Mouse (Mus musculus) embryonic facial prominence, embryonic 15.5 days (tissue): ENCODE data around the gene Stra8. TPM values are rescaled to one million over a fixed set of nuclear protein-coding genes. Genes with fewer than 3 reads are reported as not detected.

ENCODE experiments used
- ATAC-seq: fragments of 200-750 bp; cut with Nextera tagmentation; 2 replicates; pipeline ENCODE4 v1.8.0; 2017; ENCODE audit warnings: low read depth, moderate TSS enrichment; ENCODE audit not compliant: insufficient number of reproducible peaks, low FRiP score, low TSS enrichment
- H3K27ac ChIP-seq: fragments of 300-500 bp; sonication (generic); replicated peaks from 2 replicates; pipeline ENCODE4 v1.5.1; 2015; ENCODE audit warnings: mild to moderate bottlenecking, inconsistent platforms
- H3K27me3 ChIP-seq: fragments of 300-500 bp; sonication (generic); 2 replicates; pipeline ENCODE4 v1.6.1; 2015; ENCODE audit warnings: inconsistent platforms
- H3K36me3 ChIP-seq: fragments of 300-500 bp; sonication (generic); 2 replicates; pipeline ENCODE4 v1.6.1; 2015; ENCODE audit warnings: mild to moderate bottlenecking, inconsistent platforms
- H3K4me1 ChIP-seq: fragments of 300-500 bp; sonication (generic); 2 replicates; pipeline ENCODE4 v1.6.1; 2015; ENCODE audit warnings: inconsistent platforms
- H3K4me2 ChIP-seq: fragments of 300-500 bp; sonication (generic); replicated peaks from 2 replicates; pipeline ENCODE4 v1.6.1; 2015; ENCODE audit warnings: mild to moderate bottlenecking, inconsistent platforms
- H3K4me3 ChIP-seq: fragments of 300-500 bp; sonication (generic); replicated peaks from 2 replicates; pipeline ENCODE4 v1.5.1; 2015; ENCODE audit warnings: mild to moderate bottlenecking, inconsistent platforms
- H3K9ac ChIP-seq: fragments of 300-500 bp; sonication (generic); 2 replicates; pipeline ENCODE4 v1.6.1; 2015; ENCODE audit warnings: inconsistent platforms
- H3K9me3 ChIP-seq: fragments of 300-500 bp; sonication (generic); replicated peaks from 2 replicates; pipeline ENCODE4 v1.6.1; 2016; ENCODE audit warnings: inconsistent platforms
- WGBS: fragments of 180-500 bp; shearing (Covaris S2); methylation state at CpG from one replicate; pipeline ENCODE4 v1.1.7; 2015; 5-methylcytosine and 5-hydroxymethylcytosine counted together
- polyA plus RNA-seq: library from polyadenylated mRNA; unstranded; fragments of >200 nt; fragmentation: Nextera tagmentation; extraction: Ambion mirVana; gene quantifications from 2 replicates; pipeline ENCODE4 v1.2.1, GENCODE M21; 2015

The Stra8 gene
- polyA plus RNA-seq, 1 experiment from 2014 or later: not detected

GRCm38 (mm10) chr6:34903851-34904250 is 16.1 kb upstream of the Stra8 start:
- H3K4me2 ChIP-seq: no peak overlapping the region

GRCm38 (mm10) chr6:34904361-34904760 is 15.6 kb upstream of the Stra8 start:
- Histone ChIP-seq H3K4me3 (no peak overlapping the region), H3K4me2 (no peak overlapping the region), H3K27me3 (no peaks in the 10 kb centered on the region), H3K9me3 (no peaks in the 10 kb centered on the region), H3K27ac (no peak overlapping the region), H3K4me1 (peaks cover 2% of the 10 kb centered on the region; the same call in 1 of the 2 replicates), H3K36me3 (peaks cover 75% of the 10 kb centered on the region), H3K9ac (no peak overlapping the region)
- no peak for ATAC-seq
- 82% methylated on average over 6 of the region's 6 CpGs for WGBS

More at GRCm38 (mm10) chr6:34903851-34904250, 16.1 kb upstream of the Stra8 start:
- Histone ChIP-seq H3K27me3 (no peaks in the 10 kb centered on the region), H3K27ac (no peak overlapping the region), H3K4me3 (no peak overlapping the region), H3K36me3 (peaks cover 79% of the 10 kb centered on the region), H3K9ac (no peak overlapping the region), H3K4me1 (no peaks in the 10 kb centered on the region), H3K9me3 (no peaks in the 10 kb centered on the region)
- ATAC-seq: no peak
- WGBS: 84% methylated on average over 10 of the region's 10 CpGs

DNA sequence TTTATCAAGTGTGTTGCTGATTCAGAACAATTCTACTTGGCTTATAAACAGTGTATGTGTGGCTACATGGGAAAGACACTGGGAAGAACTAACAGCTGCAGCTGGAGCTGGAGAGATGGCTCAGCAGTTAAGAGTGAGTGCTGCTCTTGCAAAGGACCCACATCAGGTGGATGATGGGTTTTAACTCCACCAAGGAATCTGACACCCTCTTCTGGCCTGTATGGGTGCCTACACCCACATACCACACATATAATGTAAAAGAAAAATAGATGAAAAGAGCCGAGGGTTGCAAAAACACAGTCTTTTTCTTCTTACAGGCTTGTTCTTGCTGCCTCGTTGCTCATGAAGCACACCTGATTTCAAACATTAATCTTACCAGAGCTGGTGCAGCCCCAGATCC is 13.8 kb upstream of the Stra8 start:
- Histone ChIP-seq H3K36me3 (peaks cover 58% of the 10 kb centered on the region), H3K9me3 (no peaks in the 10 kb centered on the region), H3K4me3 (no peak overlapping the region), H3K4me1 (peaks cover 11% of the 10 kb centered on the region), H3K9ac (no peak overlapping the region), H3K4me2 (no peak overlapping the region), H3K27me3 (no peaks in the 10 kb centered on the region), H3K27ac (no peak overlapping the region)
- 79% methylated on average over 2 of the region's 2 CpGs for WGBS
- no peak for ATAC-seq

GRCm38 (mm10) chr6:34906661-34907060 is 13.3 kb upstream of the Stra8 start:
- 78% methylated on average over 4 of the region's 4 CpGs for WGBS
- H3K9me3 ChIP-seq: no peaks in the 10 kb centered on the region
- peaks cover 11% of the 10 kb centered on the region for H3K4me1 ChIP-seq
- no peak overlapping the region for H3K27ac ChIP-seq
- no peak overlapping the region for H3K4me2 ChIP-seq
- H3K27me3 ChIP-seq: no peaks in the 10 kb centered on the region
- H3K4me3 ChIP-seq: no peak overlapping the region
- no peak overlapping the region for H3K9ac ChIP-seq
- H3K36me3 ChIP-seq: peaks cover 53% of the 10 kb centered on the region
- ATAC-seq: no peak

DNA sequence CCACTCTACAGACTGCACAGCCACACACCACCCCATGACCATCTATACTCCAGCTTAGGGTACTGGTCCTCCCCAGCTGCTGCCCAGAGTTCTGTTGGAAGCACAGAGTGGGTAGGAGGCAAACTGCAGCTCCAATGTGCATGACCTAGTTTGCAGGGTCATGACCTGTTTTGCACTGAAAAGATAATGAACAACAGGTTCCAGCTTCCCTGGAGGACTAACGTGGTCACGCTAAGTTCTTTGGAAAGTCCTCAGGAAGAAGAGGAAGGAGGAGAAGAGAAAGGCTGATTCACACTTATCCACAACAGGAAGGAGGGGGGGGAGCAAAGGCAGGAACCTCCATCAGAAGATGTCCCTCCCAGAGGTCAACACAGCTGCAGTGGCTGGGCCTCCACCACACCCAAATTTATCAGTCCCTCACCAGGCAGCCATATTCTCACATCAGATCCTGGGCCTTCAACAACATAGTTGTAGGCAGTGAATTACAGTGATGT is 12.8 kb upstream of the Stra8 start:
- no peak for ATAC-seq
- Histone ChIP-seq H3K4me2 (no peak overlapping the region), H3K36me3 (peaks cover 50% of the 10 kb centered on the region)

DNA sequence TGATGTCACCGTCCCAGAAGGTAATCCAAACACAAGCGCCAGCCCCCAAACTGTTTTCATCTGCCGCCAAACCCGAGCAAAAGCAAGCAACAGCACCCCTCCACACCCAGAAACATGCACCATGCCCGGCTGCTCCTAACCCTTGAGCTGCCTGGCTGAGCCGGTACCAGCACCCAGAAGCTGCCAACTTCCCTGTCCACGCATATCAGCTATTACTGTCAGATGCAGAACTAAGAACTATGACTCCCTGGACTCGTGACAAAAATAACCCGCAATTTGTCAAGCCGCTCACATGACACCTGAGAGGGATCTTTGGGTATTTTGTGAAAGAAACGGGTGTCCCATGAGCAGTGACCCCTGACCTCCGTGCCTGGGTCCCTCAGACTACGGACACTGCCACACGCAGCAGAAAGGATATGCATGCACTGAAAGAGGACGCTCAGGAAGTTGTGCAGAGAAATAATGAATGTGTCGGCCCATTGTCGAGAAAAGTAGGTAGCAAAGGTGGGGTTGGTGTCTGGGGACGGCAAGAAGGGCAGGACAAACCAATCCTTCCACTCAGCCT is 12.2 kb upstream of the Stra8 start:
- peaks cover 45% of the 10 kb centered on the region for H3K36me3 ChIP-seq
- H3K4me3 ChIP-seq: no peak overlapping the region
- H3K4me2 ChIP-seq: no peak overlapping the region
- no peaks in the 10 kb centered on the region for H3K27me3 ChIP-seq
- no peak overlapping the region for H3K9ac ChIP-seq
- no peaks in the 10 kb centered on the region for H3K9me3 ChIP-seq
- WGBS: 71% methylated on average over 18 of the region's 18 CpGs
- H3K27ac ChIP-seq: no peak overlapping the region
- peaks cover 11% of the 10 kb centered on the region for H3K4me1 ChIP-seq
- ATAC-seq: no peak

More for the DNA sequence above, 12.8 kb upstream of the Stra8 start:
- Histone ChIP-seq H3K9ac (no peak overlapping the region), H3K27me3 (no peaks in the 10 kb centered on the region), H3K9me3 (no peaks in the 10 kb centered on the region), H3K27ac (no peak overlapping the region), H3K4me1 (peaks cover 11% of the 10 kb centered on the region), H3K4me3 (no peak overlapping the region)
- 28% methylated on average over 2 of the region's 2 CpGs for WGBS

- no peaks in the 10 kb centered on the region for H3K9me3 ChIP-seq
- peaks cover 11% of the 10 kb centered on the region for H3K4me1 ChIP-seq
- peaks cover 29% of the 10 kb centered on the region for H3K36me3 ChIP-seq
- peak overlapping the region; percentile 92; the same call in 1 of the 2 replicates for H3K27ac ChIP-seq
- H3K9ac ChIP-seq: peak overlapping the region; percentile 62; the same call in 1 of the 2 replicates
- peak overlapping the region; percentile 79 for H3K4me2 ChIP-seq
- H3K4me3 ChIP-seq: peak overlapping the region; percentile 87
- ATAC-seq: no peak
- no peaks in the 10 kb centered on the region for H3K27me3 ChIP-seq
- 39% methylated on average over 8 of the region's 8 CpGs for WGBS
Measured at GRCm38 (mm10) chr6:34909631-34910345, 10.2 kb upstream of the Stra8 start.

DNA sequence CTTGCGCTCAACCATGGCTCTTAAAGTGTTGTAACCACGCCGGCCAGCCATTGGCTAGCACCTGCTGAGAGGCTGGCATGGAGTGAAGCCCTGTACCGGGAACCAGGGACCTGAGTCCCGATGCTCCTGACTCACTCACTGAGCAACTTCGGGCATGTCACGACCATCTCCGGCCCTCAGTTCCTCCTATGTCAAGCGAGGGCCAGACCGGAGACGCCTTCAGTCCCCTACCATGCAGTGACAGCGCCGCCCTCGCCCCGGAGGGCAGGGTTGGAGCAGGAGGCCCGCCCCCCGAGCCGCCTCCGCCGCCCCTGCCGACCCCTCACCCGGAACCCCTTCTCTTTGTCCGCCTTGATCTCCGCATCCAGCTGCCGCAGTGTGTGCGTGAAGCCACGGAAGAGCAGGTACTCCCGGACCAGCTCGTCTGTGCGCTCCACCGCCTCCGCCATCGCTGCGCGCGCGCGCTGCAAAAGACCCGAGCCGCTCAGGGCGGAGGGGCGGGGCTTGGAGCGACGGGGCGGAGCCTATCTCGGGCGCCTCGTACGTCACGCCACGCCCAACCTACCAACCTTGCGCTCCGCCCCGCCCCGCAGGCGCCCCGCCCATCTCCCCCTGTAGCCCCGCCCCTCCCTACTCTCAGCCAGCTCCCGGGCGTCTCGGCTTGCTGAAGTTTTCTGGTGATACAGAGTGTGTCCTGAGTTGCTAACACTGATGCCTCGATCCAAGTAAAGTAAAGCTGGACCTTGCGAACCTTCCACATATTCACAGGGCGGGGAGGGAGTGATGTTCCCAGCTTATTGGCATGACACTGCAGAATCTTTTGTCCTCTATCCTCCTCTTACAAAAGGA is 9.4 kb upstream of the Stra8 start, which contains the start of gene Wdr91:
Wdr91 (minus strand) TSS at position 506 of the 849 bp plus-strand sequence.
- peak; percentile 92 for ATAC-seq
- Histone ChIP-seq H3K27ac (peak within 1 kb of the TSS; percentile 92), H3K9me3 (no peaks in the 10 kb centered on the region), H3K36me3 (peaks cover 21% of the 10 kb centered on the region), H3K4me1 (peaks cover 11% of the 10 kb centered on the region), H3K4me2 (peak within 1 kb of the TSS; percentile 79), H3K4me3 (peak within 1 kb of the TSS; percentile 87), H3K27me3 (no peaks in the 10 kb centered on the region), H3K9ac (peak within 1 kb of the TSS; percentile 62)
- under 1% methylated on average over 62 of the region's 64 CpGs for WGBS

GRCm38 (mm10) chr6:34913341-34914040 is 6.5 kb upstream of the Stra8 start:
- Histone ChIP-seq H3K4me2 (no peak overlapping the region), H3K4me3 (no peak overlapping the region), H3K27me3 (no peaks in the 10 kb centered on the region), H3K9me3 (no peaks in the 10 kb centered on the region), H3K27ac (no peak overlapping the region), H3K9ac (no peak overlapping the region), H3K4me1 (peaks cover 11% of the 10 kb centered on the region), H3K36me3 (no peaks in the 10 kb centered on the region)
- WGBS: 79% methylated on average over 13 of the region's 13 CpGs
- ATAC-seq: no peak

- Histone ChIP-seq H3K36me3 (no peaks in the 10 kb centered on the region), H3K27ac (no peak overlapping the region), H3K9ac (no peak overlapping the region), H3K4me2 (no peak overlapping the region), H3K27me3 (no peaks in the 10 kb centered on the region), H3K4me3 (no peak overlapping the region), H3K9me3 (no peaks in the 10 kb centered on the region), H3K4me1 (peaks cover 8% of the 10 kb centered on the region)
- WGBS: 81% methylated on average over 3 of the region's 3 CpGs
- no peak for ATAC-seq
Measured at GRCm38 (mm10) chr6:34914462-34914861, 5.5 kb upstream of the Stra8 start.
